ENCODE assay signal across 10 mouse cellular contexts in genomic region chr15:12447021-12447434, GRCm38 (mm10).
DNase-seq lines count a peak whose midpoint lies in the region; ATAC-seq and TF ChIP-seq lines count a peak whose summit lies in the region.
"Had no signal": no experiment of that assay in that cellular context is flagged by ENCODE, and none has a peak within 500 bp of the region (broad histone marks: within the 10 kb centered on the region; RNA-seq: fewer than 3 reads in every experiment).

No protein-coding gene starts in this region.

- no peaks in the 10 kb centered on the region for H3K36me3 ChIP-seq in heart, embryonic 12.5 days
- H3K36me3 ChIP-seq in midbrain, embryonic 14.5 days (ENCODE audit: control insufficient read depth, insufficient read depth, low read length): no peaks in the 10 kb centered on the region

- ATAC-seq in heart, embryonic 12.5 days (ENCODE audit: insufficient number of reproducible peaks, low FRiP score): no peak
- ATAC-seq in common myeloid progenitor, adult 5-6 weeks (replicated peaks; ENCODE audit: low read depth, poor library complexity, severe bottlenecking): peak; percentile 57
- ATAC-seq in midbrain, embryonic 14.5 days (ENCODE audit: low FRiP score, low TSS enrichment): no peak
- ATAC-seq: hindbrain, embryonic 16.5 days had no signal

- H3K27ac ChIP-seq in heart, embryonic 12.5 days (ENCODE audit: poor library complexity, severe bottlenecking): no peak overlapping the region
- H3K27ac ChIP-seq in midbrain, embryonic 14.5 days (replicated peaks; ENCODE audit: low read depth, low read length): no peak overlapping the region
- H3K27ac ChIP-seq in cerebellum, adult 2 months (ENCODE audit: insufficient read depth, low read length): no peak overlapping the region

- H3K9me3 ChIP-seq in heart, embryonic 12.5 days (replicated peaks): no peaks in the 10 kb centered on the region
- no peaks in the 10 kb centered on the region for H3K9me3 ChIP-seq in midbrain, embryonic 14.5 days (ENCODE audit: control insufficient read depth, low read length)

- no peak overlapping the region for H3K4me2 ChIP-seq in heart, embryonic 12.5 days
- no peak overlapping the region for H3K4me2 ChIP-seq in midbrain, embryonic 14.5 days (ENCODE audit: low read length)

- no peak for TF ChIP-seq CTCF in cerebellum, adult 2 months (IDR thresholded peaks at IDR 0.05; ENCODE audit: borderline replicate concordance, insufficient read depth, low read depth, low read length)

- no peaks in the 10 kb centered on the region for H3K27me3 ChIP-seq in heart, embryonic 12.5 days (replicated peaks)
- H3K27me3 ChIP-seq in midbrain, embryonic 14.5 days (ENCODE audit: control insufficient read depth, insufficient read depth, low read length): no peaks in the 10 kb centered on the region
- no peaks in the 10 kb centered on the region for H3K27me3 ChIP-seq in cerebellum, adult 2 months (ENCODE audit: control insufficient read depth, insufficient read depth, low read length)

- peak; percentile 33 for DNase-seq in heart, postnatal 4 days
- DNase-seq in layer of hippocampus, adult 9-10 months (ENCODE audit: low spot score): peak; percentile 75
- peak; percentile 81 to 84 for DNase-seq in right cerebral cortex, adult 2 months (ENCODE audit: low spot score in 2 of 2)
- DNase-seq in embryo, embryonic 9.5 days (ENCODE audit: extremely low spot score): no peak
- no peak for DNase-seq in midbrain, embryonic 14.5 days
- no peak for DNase-seq in cerebellum, adult 2 months

- peaks cover 23% of the 10 kb centered on the region for H3K4me1 ChIP-seq in heart, embryonic 12.5 days (replicated peaks)
- no peaks in the 10 kb centered on the region for H3K4me1 ChIP-seq in midbrain, embryonic 14.5 days (ENCODE audit: control insufficient read depth, insufficient read depth, low read length)
- H3K4me1 ChIP-seq in cerebellum, adult 2 months (ENCODE audit: control insufficient read depth, insufficient read depth, low read length): peaks cover 10% of the 10 kb centered on the region; the same call in 1 of the 2 replicates
- H3K4me1 ChIP-seq: megakaryocyte, embryonic 14.5 days had no signal

- TF ChIP-seq POLR2A in cerebellum, adult 2 months (IDR thresholded peaks at IDR 0.05; ENCODE audit: borderline replicate concordance, insufficient read depth, low read length): no peak

- no peak overlapping the region for H3K9ac ChIP-seq in heart, embryonic 12.5 days
- no peak overlapping the region for H3K9ac ChIP-seq in midbrain, embryonic 14.5 days (replicated peaks; ENCODE audit: low read length)

- WGBS in heart, embryonic 12.5 days: 71% methylated on average over 10 of the region's 10 CpGs
- 79% methylated on average over 10 of the region's 10 CpGs for WGBS in midbrain, embryonic 14.5 days
- WGBS in cerebellum, adult 2 months: 69% methylated on average over 10 of the region's 10 CpGs

- no peak overlapping the region for H3K4me3 ChIP-seq in heart, embryonic 12.5 days
- no peak overlapping the region for H3K4me3 ChIP-seq in midbrain, embryonic 14.5 days (replicated peaks; ENCODE audit: low read depth, low read length)
- no peak overlapping the region for H3K4me3 ChIP-seq in cerebellum, adult 2 months (replicated peaks; ENCODE audit: insufficient read depth, low read depth, low read length)
- H3K4me3 ChIP-seq: megakaryocyte, embryonic 14.5 days had no signal

Comparison
In these comparisons a context has a peak if more than half of its experiments do, and no peak if none do; other contexts are left out.
1. DNase-seq: peak in heart, postnatal 4 days (single experiment), layer of hippocampus, adult 9-10 months (single experiment) and right cerebral cortex, adult 2 months (2 of 2); none in embryo, embryonic 9.5 days (single experiment), midbrain, embryonic 14.5 days (single experiment) and cerebellum, adult 2 months (0 of 2).